Mouse (Mus musculus): ENCODE results near the gene Slc25a34.

The Slc25a34 gene

GRCm38 (mm10) chr4:141598199-141598893 is 25.3 kb downstream of the Slc25a34 start:
- Histone ChIP-seq H3K36me3 (ENCODE audit: insufficient read depth, low read length) (peaks cover 40% of the 10 kb centered on the region), H3K27me3 (ENCODE audit: insufficient read depth, low read length) (no peaks in the 10 kb centered on the region), H3K4me1 (replicated peaks; ENCODE audit: low read depth, low read length) (peaks cover 80% of the 10 kb centered on the region), H3K9me3 (ENCODE audit: low read length) (no peaks in the 10 kb centered on the region), H3K4me3 (replicated peaks; ENCODE audit: low read length) (peak overlapping the region; percentile 96)
- TF ChIP-seq CTCF (conservative IDR thresholded peaks at IDR 0.05; ENCODE audit: low read length): no peak
- TF ChIP-seq POU5F1 (IDR thresholded peaks at IDR 0.05; ENCODE audit: borderline replicate concordance, low read length): peak; percentile 19; the same call in 1 of the 2 replicates
- no peak for TF ChIP-seq NANOG (IDR thresholded peaks at IDR 0.05; ENCODE audit: borderline replicate concordance, low read length)

- H3K4me1 ChIP-seq (replicated peaks; ENCODE audit: low read depth, low read length): peaks cover 80% of the 10 kb centered on the region
- TF ChIP-seq POU5F1 (IDR thresholded peaks at IDR 0.05; ENCODE audit: borderline replicate concordance, low read length) (no peak), NANOG (IDR thresholded peaks at IDR 0.05; ENCODE audit: borderline replicate concordance, low read length) (no peak), CTCF (conservative IDR thresholded peaks at IDR 0.05; ENCODE audit: low read length) (no peak)
Observed at GRCm38 (mm10) chr4:141596700-141597328, 26.8 kb downstream of the Slc25a34 start.

GRCm38 (mm10) chr4:141595605-141596268 is 27.9 kb downstream of the Slc25a34 start:
- Histone ChIP-seq H3K36me3 (ENCODE audit: insufficient read depth, low read length) (peaks cover 66% of the 10 kb centered on the region), H3K9me3 (ENCODE audit: low read length) (no peaks in the 10 kb centered on the region), H3K4me1 (replicated peaks; ENCODE audit: low read depth, low read length) (peaks cover 80% of the 10 kb centered on the region), H3K4me3 (replicated peaks; ENCODE audit: low read length) (peak overlapping the region; percentile 96), H3K27me3 (ENCODE audit: insufficient read depth, low read length) (no peaks in the 10 kb centered on the region)
- TF ChIP-seq CTCF (conservative IDR thresholded peaks at IDR 0.05; ENCODE audit: low read length) (peak; percentile 15; the same call in 1 of the 2 replicates), POU5F1 (IDR thresholded peaks at IDR 0.05; ENCODE audit: borderline replicate concordance, low read length) (no peak)

More at GRCm38 (mm10) chr4:141596700-141597328, 26.8 kb downstream of the Slc25a34 start:
- Histone ChIP-seq H3K27me3 (ENCODE audit: insufficient read depth, low read length) (no peaks in the 10 kb centered on the region), H3K36me3 (ENCODE audit: insufficient read depth, low read length) (peaks cover 55% of the 10 kb centered on the region), H3K4me3 (replicated peaks; ENCODE audit: low read length) (peak overlapping the region; percentile 96), H3K9me3 (ENCODE audit: low read length) (no peaks in the 10 kb centered on the region)

DNA sequence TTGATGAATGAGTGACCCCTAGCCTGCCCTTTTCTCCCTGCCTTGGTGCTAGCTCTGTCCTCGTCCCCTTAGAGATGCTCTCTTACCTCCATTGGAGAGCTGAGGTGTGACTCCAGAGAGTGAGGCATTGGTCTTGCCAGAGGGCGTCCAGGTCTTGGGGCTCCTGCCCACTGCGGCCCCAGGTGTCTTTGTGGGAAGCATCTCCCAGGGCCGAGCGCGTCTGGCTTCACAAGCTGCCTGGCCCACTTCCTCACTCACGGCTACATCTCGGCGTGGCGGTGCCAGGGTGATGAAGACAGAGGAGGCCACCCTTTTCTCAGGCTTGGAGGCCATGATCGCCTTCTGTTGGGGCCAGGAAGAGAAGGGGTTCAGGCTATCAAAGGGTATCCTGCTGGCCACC is 28.5 kb downstream of the Slc25a34 start:
- TF ChIP-seq CTCF (conservative IDR thresholded peaks at IDR 0.05; ENCODE audit: low read length) (no peak), POU5F1 (IDR thresholded peaks at IDR 0.05; ENCODE audit: borderline replicate concordance, low read length) (no peak), NANOG (IDR thresholded peaks at IDR 0.05; ENCODE audit: borderline replicate concordance, low read length) (no peak)
- Histone ChIP-seq H3K4me1 (replicated peaks; ENCODE audit: low read depth, low read length) (peaks cover 78% of the 10 kb centered on the region), H3K9me3 (ENCODE audit: low read length) (no peaks in the 10 kb centered on the region), H3K4me3 (replicated peaks; ENCODE audit: low read length) (peak overlapping the region; percentile 96), H3K27me3 (ENCODE audit: insufficient read depth, low read length) (no peaks in the 10 kb centered on the region), H3K36me3 (ENCODE audit: insufficient read depth, low read length) (peaks cover 72% of the 10 kb centered on the region)

GRCm38 (mm10) chr4:141591547-141591946 is 32.1 kb downstream of the Slc25a34 start:
- Histone ChIP-seq H3K27me3 (ENCODE audit: insufficient read depth, low read length) (no peaks in the 10 kb centered on the region), H3K9me3 (ENCODE audit: low read length) (no peaks in the 10 kb centered on the region), H3K4me1 (replicated peaks; ENCODE audit: low read depth, low read length) (peaks cover 91% of the 10 kb centered on the region), H3K4me3 (replicated peaks; ENCODE audit: low read length) (no peak overlapping the region), H3K36me3 (ENCODE audit: insufficient read depth, low read length) (peaks cover 100% of the 10 kb centered on the region)
- TF ChIP-seq POU5F1 (IDR thresholded peaks at IDR 0.05; ENCODE audit: borderline replicate concordance, low read length): no peak
- TF ChIP-seq CTCF (conservative IDR thresholded peaks at IDR 0.05; ENCODE audit: low read length): peak; percentile 94

DNA sequence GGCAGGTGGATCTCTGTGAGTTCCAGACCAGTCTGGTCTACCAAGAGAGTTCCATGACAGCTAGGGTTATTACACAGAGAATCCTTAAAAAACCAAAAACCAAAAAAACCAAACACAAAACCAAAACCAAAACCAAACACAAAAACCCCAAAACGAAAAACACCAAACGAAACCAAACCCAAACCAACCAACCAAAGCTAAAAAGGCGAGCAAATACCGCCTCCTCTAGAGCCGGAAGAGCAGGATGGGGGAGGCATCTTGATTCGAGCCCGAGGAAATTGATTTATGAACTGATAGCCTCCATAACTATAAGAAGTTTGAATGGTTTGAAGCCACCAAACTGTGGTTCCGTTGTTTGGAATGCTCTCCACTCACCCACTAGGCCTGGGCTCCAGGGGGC is 39.7 kb downstream of the Slc25a34 start:
- H3K4me3 ChIP-seq (replicated peaks; ENCODE audit: low read length): no peak overlapping the region
- H3K36me3 ChIP-seq (ENCODE audit: insufficient read depth, low read length): peaks cover 97% of the 10 kb centered on the region
- no peaks in the 10 kb centered on the region for H3K27me3 ChIP-seq (ENCODE audit: insufficient read depth, low read length)
- TF ChIP-seq NANOG (IDR thresholded peaks at IDR 0.05; ENCODE audit: borderline replicate concordance, low read length) (no peak), POU5F1 (IDR thresholded peaks at IDR 0.05; ENCODE audit: borderline replicate concordance, low read length) (no peak), CTCF (conservative IDR thresholded peaks at IDR 0.05; ENCODE audit: low read length) (no peak)
- no peaks in the 10 kb centered on the region for H3K9me3 ChIP-seq (ENCODE audit: low read length)
- peaks cover 62% of the 10 kb centered on the region for H3K4me1 ChIP-seq (replicated peaks; ENCODE audit: low read depth, low read length)

DNA sequence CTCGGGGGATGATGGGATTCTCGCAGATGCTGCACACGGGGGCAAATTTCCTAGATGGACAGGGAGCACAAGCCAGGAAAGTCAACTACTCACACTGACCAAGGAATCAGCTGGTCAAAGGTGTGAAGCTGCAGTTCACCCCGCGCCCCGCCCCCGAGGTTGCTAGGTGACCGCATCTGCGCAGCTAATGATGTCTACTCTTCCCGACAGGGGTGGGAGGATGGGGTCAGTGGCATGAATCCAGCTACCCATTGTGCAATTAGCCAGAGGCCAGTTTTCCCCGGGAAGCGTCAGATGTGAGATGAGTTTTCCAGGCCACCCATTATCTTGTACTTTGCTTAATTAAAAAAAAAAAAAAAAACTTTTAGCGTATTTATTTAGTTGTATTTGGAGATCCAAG is 42.6 kb downstream of the Slc25a34 start:
- no peak for TF ChIP-seq POU5F1 (IDR thresholded peaks at IDR 0.05; ENCODE audit: borderline replicate concordance, low read length)
- no peak for TF ChIP-seq CTCF (conservative IDR thresholded peaks at IDR 0.05; ENCODE audit: low read length)
- no peak for TF ChIP-seq NANOG (IDR thresholded peaks at IDR 0.05; ENCODE audit: borderline replicate concordance, low read length)
- H3K27me3 ChIP-seq (ENCODE audit: insufficient read depth, low read length): no peaks in the 10 kb centered on the region
- peaks cover 68% of the 10 kb centered on the region for H3K4me1 ChIP-seq (replicated peaks; ENCODE audit: low read depth, low read length)
- H3K4me3 ChIP-seq (replicated peaks; ENCODE audit: low read length): no peak overlapping the region
- no peaks in the 10 kb centered on the region for H3K9me3 ChIP-seq (ENCODE audit: low read length)
- H3K36me3 ChIP-seq (ENCODE audit: insufficient read depth, low read length): peaks cover 94% of the 10 kb centered on the region

DNA sequence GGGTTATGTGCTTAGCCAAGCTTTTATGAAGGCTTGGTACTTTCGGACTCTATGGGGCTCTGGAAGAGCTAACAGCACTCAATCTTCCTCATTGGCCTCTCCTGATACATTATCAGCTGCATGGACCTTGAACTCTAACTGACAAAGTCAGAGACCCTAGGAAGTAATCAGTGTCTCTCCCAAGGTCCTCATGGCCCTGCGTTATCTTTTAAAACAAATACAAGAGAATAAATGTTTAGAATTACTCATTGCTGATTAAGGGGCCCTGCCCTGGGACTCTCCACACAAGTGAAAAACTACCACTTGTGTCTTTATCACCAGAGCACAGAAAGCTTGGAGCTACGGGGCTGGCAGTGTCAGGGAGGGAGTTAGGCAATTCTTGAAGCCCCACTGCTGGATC is 44.8 kb downstream of the Slc25a34 start:
- Histone ChIP-seq H3K4me1 (replicated peaks; ENCODE audit: low read depth, low read length) (peaks cover 70% of the 10 kb centered on the region), H3K36me3 (ENCODE audit: insufficient read depth, low read length) (peaks cover 72% of the 10 kb centered on the region), H3K9me3 (ENCODE audit: low read length) (no peaks in the 10 kb centered on the region), H3K4me3 (replicated peaks; ENCODE audit: low read length) (no peak overlapping the region), H3K27me3 (ENCODE audit: insufficient read depth, low read length) (no peaks in the 10 kb centered on the region)
- TF ChIP-seq POU5F1 (IDR thresholded peaks at IDR 0.05; ENCODE audit: borderline replicate concordance, low read length) (no peak), NANOG (IDR thresholded peaks at IDR 0.05; ENCODE audit: borderline replicate concordance, low read length) (no peak), CTCF (conservative IDR thresholded peaks at IDR 0.05; ENCODE audit: low read length) (no peak)

Data from E14TG2a.4 (cell line).